Mouse (Mus musculus) retina, embryonic 14.5 days (tissue): ENCODE measurements around the gene Smarca4.
"Not testable (repeated sequence)": the region's sequence is repeated elsewhere in the genome, so short reads cannot be mapped to it uniquely, and the experiment has no call there.

Experiments
- DNase-seq: peaks from one replicate; pipeline ENCODE4 v3.0.0-alpha.2; 2015; ENCODE audit warnings: low spot score

The Smarca4 gene

DNA sequence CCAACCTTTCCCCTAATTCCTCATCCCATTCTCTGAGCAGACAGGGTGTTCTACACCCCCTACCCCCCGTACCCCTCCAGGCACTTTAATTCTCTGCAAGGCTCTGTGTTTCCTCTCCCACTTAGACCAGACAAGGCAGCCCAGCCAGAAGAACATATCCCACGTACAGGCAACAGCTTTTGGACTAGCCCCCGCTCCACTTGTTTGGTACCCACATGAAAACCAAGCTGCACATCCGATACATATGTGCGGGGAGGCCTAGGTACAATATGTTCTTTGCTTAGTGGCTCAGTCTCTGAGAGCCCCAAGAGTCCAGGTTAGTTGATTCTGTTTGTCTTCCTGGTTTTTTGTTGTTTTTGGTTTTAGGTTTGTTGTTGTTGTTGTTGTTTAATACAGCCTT, 46.1 kb downstream of the Smarca4 start:
- no peak for DNase-seq

DNA sequence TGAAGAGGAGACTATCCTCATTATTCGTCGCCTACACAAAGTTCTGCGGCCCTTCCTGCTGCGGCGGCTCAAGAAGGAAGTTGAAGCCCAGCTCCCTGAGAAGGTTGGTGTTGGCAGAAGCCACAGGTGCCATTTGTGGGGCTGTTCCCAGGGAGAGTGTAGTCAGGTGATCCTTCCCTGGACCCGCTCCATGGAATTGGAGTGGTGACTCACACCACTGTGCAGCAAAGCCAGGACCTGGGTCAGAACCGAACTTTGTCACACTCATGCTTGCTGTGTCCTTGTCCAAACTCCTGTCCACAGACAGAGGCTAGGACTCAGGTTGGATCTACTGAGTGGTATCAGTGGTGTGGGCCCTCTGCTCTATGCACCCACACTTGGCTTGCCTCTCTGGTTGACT, 53.0 kb downstream of the Smarca4 start:
- DNase-seq = no peak

DNA sequence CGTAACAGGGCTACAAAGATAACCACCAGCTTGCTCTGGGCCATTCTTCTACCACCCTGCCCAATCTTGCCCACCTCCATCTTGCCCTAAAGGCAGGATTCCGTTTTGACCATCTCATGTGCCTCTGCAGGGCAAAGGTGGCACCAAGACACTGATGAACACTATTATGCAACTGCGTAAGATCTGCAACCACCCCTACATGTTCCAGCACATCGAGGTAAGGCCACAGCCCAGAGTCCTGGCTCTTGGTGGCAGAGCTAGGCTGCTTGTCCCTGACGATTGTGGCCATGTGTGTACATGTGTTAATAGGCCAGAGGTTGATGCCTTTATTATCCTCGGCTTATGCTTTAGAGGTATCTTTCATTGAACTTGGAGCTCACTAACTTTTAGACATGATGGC, 54.4 kb downstream of the Smarca4 start:
- no peak for DNase-seq

DNA sequence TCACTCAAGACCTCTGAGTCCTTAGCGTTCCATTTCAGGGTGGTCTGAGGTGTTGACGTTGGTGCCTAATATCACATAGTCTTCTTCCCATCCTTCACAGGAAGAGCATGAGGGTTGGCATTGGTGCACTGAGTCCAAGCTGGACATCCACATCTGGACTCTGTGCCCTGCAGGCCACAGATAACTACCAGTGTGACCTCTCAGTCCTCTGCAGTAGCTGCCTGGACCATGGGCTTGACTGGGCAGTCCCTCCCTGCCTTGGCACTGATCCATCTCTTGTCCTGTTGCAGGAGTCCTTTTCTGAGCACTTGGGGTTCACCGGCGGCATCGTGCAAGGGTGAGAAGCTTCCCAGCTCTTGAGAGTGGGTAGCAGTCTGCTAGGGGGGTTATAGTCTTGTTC, 55.8 kb downstream of the Smarca4 start:
- DNase-seq = no peak

DNA sequence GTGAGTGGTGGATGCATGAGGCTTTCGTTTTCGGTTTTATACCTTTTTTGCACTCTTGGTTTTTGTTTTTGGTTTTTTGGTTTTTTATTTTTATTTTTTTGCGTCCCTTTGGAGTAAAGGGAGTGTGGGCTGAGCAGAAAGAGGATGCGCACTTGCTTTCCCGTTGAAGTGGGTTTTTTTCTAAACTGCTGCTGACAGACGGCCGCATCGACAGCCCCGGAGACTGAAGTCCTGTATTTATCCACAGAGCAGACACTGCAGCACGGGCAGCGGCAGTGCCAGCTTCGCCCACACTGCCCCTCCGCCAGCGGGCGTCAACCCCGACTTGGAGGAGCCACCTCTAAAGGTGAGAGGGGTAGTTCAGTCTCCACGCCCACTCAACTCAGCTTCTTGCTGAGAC, 61.7 kb downstream of the Smarca4 start:
- DNase-seq = no peak

DNA sequence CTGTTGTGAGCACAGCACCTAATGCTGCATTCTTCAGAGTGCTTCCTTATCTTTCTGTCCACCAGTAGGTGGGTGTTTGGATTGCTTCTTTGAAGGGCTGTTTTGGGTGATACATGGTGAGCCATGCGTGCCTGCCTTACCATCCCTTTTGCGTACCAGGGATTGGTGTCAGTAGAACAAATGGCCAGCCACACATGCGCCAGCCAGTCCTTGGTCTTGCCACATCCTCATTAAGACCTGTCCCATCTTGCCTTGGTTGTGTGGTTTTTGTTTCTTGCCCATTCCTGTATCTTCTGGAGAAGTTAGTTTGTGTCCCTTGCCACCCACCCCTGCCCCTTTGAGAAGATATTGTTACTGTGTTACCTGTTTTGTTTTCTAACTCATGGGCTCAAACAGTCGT, 64.5 kb downstream of the Smarca4 start:
- DNase-seq = no peak

DNA sequence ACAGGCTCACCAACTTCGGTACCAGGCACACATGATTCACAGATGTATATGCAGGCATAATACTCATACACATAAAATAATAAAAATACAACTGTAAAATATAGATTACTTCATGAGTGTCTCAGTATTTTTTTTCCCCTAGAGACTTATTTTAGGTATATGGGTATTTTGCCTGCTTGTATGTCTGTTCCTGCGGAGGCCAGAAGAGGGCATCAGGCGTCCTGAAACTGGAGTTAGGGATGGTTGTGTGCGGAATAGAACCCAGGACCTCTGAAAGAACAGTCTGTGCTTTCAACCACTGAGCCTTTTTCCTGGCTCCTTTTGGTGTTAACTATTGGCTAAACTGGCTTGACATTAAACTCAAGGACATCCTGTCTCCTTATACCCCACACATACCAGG, 66.9 kb downstream of the Smarca4 start:
- DNase-seq = peak; percentile 12

DNA sequence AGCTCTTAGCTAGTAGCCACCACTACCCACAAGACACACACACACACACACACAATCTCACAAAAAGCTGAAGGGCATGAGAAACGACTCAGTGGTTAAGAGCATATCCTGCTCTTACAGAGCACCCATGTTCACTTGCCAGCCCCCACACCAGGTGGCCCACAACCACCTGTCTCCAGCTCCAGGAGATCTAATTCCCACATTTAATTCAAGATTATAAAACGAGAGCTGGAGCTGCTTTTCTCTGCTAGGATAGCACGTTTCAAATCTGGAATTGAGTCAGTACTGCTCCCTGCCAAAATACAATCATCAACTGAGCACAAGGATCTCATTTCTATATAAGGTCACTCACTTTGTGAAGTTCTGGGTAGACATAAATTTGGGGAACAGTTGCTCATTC, 67.9 kb downstream of the Smarca4 start:
- no peak for DNase-seq

DNA sequence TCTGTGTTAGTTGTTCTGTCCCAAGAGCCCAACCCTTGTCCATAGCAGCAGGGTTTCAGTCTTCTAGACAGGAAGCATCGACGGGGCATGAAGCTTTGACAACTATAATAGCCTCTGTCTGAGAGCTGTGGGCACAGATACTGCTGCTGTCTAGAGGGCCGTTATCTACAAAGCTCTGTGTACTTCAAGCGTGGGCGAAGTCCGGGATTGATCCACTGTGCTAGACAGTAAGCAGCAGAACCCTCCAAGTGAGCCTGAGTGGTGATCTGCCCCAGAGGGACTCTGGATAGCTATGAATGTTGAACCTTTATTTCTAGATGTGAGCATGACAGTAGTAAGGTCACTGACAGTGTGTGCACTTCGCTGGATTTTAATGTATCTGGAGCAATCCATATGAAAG, 72.6 kb downstream of the Smarca4 start:
- no peak for DNase-seq

DNA sequence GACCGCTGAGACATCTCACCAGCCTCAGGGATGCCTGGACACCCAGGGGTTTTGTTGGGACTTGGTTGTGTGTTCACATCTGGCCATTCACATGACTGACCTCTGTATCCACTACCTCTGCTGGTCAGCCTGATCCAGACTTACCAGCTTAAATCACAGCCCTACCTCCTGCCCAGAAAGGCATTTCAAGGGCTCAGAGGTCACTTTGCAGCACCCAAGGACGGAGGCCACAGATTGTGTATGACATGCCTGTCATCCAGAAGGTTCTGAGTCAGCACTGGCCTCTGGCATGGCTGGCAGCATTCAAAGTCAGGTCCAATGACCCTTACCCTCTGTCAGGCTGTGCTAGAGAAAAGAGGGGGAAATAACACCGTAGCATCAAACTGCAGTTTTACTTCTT, 74.1 kb downstream of the Smarca4 start:
- DNase-seq = no peak

DNA sequence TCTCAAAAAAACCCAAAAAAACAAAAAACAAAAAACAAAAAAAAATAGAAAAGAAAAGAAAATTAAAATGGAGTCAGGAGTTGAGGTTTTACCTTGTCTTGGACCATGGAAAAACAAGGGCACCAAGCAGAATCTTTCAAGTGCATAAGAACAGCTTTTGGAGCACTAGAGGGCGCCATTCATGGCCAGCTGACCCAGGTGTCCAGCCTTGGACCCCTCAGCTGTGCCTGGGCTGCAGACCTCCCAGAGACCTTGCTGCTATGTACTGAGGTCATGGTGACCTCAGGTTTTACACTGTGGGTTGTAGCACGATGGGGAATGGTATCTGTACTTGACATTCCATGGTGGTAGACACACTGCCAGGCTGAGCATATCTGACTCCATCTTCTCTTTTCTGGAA, 75.9 kb downstream of the Smarca4 start:
- DNase-seq = peak; percentile 75

DNA sequence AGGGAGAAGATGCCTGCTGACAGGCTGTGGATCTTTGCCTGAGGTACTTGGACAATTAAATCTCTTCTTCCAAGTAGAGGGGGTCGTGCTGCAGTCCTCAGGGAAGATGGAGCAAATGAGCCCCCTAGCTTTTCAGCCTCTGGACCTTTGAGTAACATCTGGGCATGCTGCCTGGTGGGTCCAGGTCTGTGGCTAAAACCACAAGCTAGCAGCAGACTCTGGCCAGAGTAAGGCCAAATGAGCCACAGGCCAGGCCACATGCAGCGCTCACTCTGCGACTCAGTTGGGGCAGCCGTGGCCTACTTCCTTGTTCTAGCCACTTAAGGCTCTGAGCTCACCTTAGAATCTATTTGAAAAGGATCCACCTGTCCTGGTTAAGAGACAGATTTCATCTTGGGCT, 76.5 kb downstream of the Smarca4 start:
- no peak for DNase-seq

DNA sequence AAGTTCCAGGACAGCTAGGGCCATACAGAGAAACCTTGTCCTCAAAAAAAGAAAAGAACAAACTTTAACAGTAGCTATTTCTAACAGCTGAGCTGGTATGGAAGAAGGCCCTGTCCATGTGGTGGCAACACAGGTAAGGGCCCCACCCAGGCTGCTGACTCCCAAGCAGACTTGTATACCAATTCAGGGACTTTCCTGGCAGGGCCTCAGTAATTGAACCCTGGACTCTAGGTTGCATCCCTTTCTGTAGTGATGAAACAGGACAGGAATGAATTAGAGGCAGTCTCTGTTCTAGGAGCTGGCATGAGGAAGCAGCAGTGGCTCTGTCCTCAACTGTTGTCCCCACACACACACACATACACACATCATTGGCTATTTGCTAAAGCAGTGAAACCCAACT, 78.1 kb downstream of the Smarca4 start:
- no peak for DNase-seq

DNA sequence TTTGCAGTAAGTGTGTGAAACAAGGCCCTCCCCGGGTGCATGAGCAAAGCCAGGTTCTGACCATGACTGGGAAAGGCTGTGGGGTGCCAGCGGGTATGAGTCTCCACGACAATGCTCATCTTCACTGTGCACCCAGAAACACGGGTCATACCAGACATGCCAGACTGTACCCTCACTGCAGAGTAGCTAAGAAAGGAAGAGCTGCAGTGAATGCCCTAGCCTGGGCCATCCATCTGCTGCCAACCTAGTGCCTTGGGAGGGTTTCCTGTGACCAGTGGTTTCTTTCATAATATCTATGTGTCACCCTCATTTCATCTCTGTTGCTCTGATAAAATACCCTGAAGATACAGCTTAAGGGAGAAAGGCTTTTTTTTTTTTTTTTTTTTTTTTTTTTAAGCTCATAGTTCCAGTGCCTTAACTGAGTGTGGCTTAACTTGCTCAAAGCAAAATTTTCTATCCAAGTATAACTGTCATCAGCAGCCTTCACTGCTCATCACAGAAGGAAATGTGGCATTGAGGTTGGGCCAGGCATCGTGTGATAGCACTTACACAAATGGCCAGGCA, 79.3 kb downstream of the Smarca4 start:
- DNase-seq = no peak

DNA sequence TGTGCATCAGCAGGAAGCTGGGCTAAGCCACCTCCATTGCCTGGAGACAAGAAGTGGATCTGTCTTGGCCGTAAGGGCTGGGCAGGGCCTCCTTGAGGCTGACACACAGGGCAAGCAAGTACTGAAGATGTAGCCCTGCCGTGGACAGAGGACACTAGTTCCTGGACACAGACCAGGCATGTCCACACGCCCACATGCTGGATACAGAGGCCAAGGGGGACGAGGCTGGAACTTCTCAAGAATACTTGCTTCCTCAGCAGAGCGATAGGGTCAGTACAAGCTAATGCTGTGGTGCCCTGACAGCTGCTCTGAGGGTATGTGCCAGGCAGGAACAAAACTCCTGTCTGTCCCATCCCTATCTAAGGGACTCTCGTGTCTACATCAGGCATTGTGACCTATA, 81.2 kb downstream of the Smarca4 start:
- DNase-seq = no peak

DNA sequence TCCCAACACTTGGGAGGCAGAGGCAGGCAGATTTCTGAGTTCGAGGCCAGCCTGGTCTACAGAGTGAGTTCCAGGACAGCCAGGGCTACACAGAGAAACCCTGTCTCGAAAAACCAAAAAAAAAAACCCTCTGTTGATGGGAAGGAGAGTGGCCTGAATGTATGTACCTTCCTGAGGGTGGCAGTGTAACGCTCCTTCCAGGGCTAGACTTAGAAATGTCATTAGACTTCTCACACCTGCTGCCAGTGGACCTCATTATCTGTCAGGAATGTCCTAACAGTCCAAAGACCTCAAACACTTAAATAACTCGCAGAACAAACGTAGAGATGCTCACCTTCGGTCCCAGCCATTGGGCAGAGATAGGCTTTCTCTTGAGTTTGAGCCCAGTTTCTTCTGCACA, 83.3 kb downstream of the Smarca4 start:
- not testable (repeated sequence) for DNase-seq

DNA sequence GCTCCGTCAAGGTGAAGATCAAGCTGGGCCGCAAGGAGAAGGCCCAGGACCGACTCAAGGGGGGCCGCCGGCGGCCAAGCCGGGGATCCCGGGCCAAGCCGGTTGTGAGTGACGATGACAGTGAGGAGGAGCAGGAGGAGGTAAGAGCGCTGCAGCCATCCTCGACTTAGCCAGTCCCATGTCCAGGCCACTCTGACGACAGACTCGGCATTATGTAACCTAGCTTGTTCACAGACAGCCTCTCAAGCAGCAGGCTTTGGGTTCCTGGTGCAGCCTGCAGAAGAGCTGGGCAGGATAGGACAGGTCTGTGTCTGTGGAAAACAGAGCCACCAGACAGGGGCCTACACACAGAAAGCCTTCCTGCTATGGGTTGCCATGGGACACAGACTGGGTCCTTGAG, 85.1 kb downstream of the Smarca4 start:
- DNase-seq = no peak

DNA sequence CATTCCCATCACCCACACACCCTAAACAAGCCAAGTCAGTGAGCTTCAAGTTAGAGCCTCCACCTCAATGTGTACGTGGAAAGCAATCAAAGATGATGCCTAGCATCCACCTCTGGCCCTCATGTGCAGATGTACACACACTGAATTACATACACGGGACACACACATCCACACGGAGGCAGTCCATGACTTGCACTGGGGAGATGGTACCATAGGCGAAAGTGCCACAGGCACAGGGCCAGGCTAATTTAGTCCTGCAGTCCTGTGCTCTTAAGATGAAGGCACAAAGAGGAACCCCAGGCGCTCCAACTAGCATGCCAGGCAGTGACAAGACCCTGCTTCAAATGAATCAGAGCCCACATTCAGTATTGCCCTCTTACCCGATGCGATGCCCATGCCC, 87.5 kb downstream of the Smarca4 start:
- no peak for DNase-seq

DNA sequence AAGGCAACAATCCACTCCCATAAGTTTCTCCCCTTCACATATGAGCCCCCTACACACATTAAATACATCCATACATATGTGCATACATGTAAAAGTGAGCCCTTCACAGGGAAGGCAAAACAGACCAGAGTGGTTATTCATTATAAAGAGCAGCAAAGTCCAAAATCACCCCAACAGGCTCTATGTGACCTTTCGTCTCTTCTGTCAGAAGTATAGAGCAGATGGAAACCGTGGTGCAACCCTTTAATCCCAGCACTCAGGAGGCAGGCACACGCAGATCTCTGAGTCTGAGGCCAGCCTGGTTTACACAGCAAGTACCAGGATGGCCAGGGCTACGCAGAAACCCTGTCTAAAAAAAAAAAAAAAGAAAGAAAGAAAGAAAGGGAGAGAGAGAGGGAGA, 90.1 kb downstream of the Smarca4 start:
- no peak for DNase-seq

DNA sequence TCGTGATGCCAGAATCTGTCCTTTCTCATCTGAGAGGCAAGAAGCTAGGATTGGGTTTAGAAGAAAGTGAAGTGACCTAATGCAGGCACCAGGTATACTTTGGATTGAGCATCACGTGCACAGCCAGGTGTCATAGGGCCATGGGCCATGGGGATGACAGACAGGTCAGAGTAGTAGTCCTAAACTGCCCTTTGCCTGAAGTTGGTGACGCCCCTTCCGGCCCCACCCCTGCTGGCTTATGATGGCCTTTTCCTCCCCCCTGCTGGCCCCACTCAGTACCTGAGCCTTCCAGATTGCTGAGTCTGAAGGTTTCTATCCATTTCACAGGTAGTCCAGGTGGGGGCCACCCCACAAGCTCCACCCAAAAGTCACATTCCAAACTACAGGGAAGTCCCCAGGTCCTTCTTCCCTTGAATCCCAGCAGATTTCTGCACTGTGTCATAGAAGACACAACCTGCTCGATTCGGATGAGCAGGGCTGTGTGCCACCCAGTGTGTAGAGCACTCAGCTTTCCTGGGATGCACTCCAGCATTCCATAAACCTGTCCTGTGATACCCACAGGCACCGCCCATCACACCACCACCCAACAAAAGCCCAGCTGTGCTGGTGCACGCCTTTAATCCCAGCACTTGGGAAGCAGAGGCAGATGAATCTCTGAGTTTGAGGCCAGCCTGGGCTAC, 90.8 kb downstream of the Smarca4 start:
- DNase-seq = no peak

DNA sequence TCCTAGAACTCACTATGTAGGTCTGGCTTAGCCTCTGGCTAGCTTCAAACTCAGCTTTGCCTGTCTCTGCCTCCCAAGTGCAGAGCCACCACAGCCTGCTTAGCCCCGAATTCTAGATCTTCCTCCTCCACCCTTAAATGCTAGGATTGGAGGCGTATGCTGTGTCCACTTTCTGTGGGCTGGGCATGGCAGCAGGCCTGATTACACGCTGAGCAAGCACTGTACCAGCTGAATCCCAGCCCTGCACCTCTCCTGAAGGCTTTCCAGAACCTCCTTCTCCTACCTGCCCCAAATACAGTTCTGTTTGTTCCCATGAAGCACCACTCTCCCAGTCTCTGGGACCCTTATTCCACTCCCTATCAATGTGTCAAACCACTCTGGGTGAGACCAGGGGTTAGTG, 93.4 kb downstream of the Smarca4 start:
- no peak for DNase-seq

DNA sequence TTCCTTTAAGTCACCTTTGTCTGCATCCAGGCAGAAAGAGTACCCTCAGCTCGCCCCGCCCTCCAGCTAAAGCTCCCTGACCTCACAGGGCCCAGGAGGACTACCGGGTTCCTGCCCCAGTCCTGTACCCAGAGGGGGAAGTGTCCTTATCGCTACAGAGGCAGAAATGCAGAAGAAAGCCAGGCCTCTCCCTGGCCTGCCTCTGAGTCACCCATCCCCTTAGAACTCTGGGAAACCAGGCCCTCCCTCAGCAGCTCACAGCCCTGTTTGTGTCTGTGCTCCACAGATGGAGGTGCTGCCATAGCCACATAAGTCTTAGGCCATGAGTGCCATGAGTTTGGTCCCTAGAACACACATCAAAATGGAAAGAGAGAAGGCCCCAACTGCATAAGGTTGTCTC, 99.3 kb downstream of the Smarca4 start:
- DNase-seq = no peak

DNA sequence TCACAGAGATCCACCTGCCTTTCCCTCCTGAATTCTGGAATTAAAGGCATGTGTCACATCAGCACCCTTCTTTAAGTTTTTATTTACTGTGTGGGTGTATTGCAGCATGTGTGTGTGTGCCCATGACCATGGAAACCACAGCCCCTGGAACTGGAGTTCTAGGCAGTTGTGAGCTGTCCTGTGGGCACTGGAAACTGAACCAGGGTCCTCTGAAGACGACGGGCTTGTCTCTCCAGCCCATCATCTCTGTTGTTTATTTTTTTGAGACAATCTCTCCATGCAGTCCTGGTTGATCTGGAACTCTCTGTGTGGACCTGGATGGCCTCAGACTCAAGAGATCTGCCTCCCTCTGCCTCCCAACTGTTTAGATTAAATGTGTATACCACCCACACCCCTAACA, 101.0 kb downstream of the Smarca4 start:
- no peak for DNase-seq

DNA sequence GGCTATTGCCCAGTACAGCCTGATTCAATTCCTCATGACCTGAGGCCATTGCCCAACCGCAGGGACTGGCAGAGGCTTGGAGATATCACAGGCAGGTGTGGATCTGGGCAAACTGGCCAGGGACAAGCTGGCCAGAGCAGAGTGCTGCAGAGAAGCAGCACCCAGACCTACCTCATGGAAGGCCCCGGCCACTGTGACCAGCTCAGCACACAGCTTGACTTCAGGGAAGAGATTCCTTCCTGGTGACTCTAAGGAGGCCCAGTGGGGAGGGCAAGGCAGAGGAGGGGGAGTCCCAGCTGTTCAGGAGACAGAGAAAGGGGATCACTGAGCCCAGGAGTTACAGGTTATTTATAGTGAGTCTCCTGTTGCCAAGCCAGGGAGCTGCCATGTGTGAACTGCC, 105.1 kb downstream of the Smarca4 start:
- no peak for DNase-seq
